Mouse (Mus musculus) lung, embryonic 14.5 days (tissue): ENCODE data around the gene Iqsec1. TPM values are rescaled to one million over a fixed set of nuclear protein-coding genes. Genes with fewer than 3 reads are reported as not detected.

Source experiments
- ATAC-seq: fragments of 200-750 bp; cut with Nextera tagmentation; 2 replicates; pipeline ENCODE4 v1.8.0; 2017; ENCODE audit warnings: mild to moderate bottlenecking, moderate TSS enrichment, moderate library complexity; ENCODE audit not compliant: insufficient read depth
- DNase-seq: peaks from one replicate; pipeline ENCODE4 v3.0.0-alpha.2; 2015
- H3K27ac ChIP-seq: fragments of 300-500 bp; sonication (generic); 2 replicates; pipeline ENCODE4 v1.5.1; 2014; ENCODE audit warnings: low read depth, mild to moderate bottlenecking, moderate library complexity
- H3K27me3 ChIP-seq: fragments of 300-500 bp; sonication (generic); 2 replicates; pipeline ENCODE4 v1.6.1; 2014; ENCODE audit warnings: low read length, control low read depth; ENCODE audit not compliant: insufficient read depth
- H3K36me3 ChIP-seq: fragments of 300-500 bp; sonication (generic); 2 replicates; pipeline ENCODE4 v1.6.1; 2014; ENCODE audit warnings: control low read depth; ENCODE audit not compliant: insufficient read depth
- H3K4me1 ChIP-seq: fragments of 300-500 bp; sonication (generic); 2 replicates; pipeline ENCODE4 v1.6.1; 2014; ENCODE audit warnings: antibody characterized with exemption, control low read depth; ENCODE audit not compliant: insufficient read depth
- H3K4me2 ChIP-seq: fragments of 300-500 bp; sonication (generic); 2 replicates; pipeline ENCODE4 v1.6.1; 2014; ENCODE audit warnings: mild to moderate bottlenecking
- H3K4me3 ChIP-seq: fragments of 300-500 bp; sonication (generic); 2 replicates; pipeline ENCODE4 v1.5.1; 2014; ENCODE audit warnings: low read depth, low read length
- H3K9ac ChIP-seq: fragments of 300-500 bp; sonication (generic); 2 replicates; pipeline ENCODE4 v1.6.1; 2014
- H3K9me3 ChIP-seq: fragments of 300-500 bp; sonication (generic); 2 replicates; pipeline ENCODE4 v1.6.1; 2016; ENCODE audit warnings: low read depth, low read length, control low read depth
- CTCF ChIP-seq: IDR thresholded peaks from 2 replicates; pipeline ENCODE4 v1.5.1; 2016; ENCODE audit warnings: antibody characterized with exemption, low read depth
- whole genome bisulfite sequencing: fragments of 180-500 bp; shearing (Covaris S2); extraction: QIAGEN DNeasy Blood & Tissue Kit; methylation state at CpG from one replicate; pipeline ENCODE4 v1.1.7; 2014; 5-methylcytosine and 5-hydroxymethylcytosine counted together
- polyA plus RNA-seq: library from polyadenylated mRNA; unstranded; fragments of >200 nt; fragmentation: Nextera tagmentation; extraction: Ambion mirVana; gene quantifications from 2 replicates; pipeline ENCODE4 v1.2.1, GENCODE M21; 2014

Gene Iqsec1
- polyA plus RNA-seq, 1 experiment from 2014 or later: 15.8 TPM

DNA sequence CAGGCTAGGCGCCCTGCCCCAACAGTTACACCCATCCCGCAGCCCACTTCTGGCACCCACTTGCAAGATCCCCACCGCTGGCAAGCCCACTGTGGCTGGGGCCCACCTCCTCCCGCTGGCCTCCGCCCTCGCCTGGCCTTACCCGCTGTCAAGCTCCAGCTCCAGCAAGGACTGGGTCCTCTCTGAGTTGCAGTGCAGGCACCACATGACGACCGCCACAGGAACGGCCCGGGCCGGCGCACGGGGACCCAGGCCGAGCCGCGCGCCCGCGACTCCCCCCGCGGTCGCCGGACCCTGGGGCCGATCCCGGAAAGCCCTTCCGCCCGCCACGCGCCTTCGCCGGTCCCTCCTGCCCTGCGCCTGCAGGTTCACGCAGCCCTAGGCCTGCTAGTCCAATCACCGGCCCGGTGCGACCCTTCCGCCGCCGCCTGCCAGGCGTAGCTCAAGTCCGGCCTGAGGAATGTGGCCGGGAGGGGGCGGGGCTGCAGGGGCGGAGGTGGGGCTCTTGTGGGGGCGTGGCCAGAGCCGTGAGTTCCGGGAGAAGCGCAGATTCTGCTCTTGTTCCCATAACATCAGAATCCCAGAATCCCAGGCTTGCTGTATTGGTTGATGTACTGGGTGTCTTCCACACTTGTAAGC lies 272.3 kb downstream of the Iqsec1 start:
- Histone ChIP-seq H3K27ac (peak overlapping the region; percentile 83), H3K9me3 (no peaks in the 10 kb centered on the region), H3K4me1 (peaks cover 49% of the 10 kb centered on the region), H3K36me3 (no peaks in the 10 kb centered on the region), H3K9ac (peak overlapping the region; percentile 82), H3K4me3 (peak overlapping the region; percentile 79), H3K4me2 (peak overlapping the region; percentile 73), H3K27me3 (no peaks in the 10 kb centered on the region)
- under 1% methylated on average over 49 of the region's 49 CpGs for WGBS
- peak; percentile 27 for TF ChIP-seq CTCF
- DNase-seq (peak; percentile 88), ATAC-seq (peak; percentile 87)

- TF ChIP-seq CTCF: no peak
- ATAC-seq: no peak
- Histone ChIP-seq H3K4me2 (peak overlapping the region; percentile 73), H3K27me3 (no peaks in the 10 kb centered on the region), H3K4me1 (peaks cover 57% of the 10 kb centered on the region), H3K27ac (peak overlapping the region; percentile 83), H3K4me3 (peak overlapping the region; percentile 79), H3K9me3 (no peaks in the 10 kb centered on the region), H3K36me3 (no peaks in the 10 kb centered on the region), H3K9ac (peak overlapping the region; percentile 82)
- WGBS: 35% methylated on average over 4 of the region's 4 CpGs
- no peak for DNase-seq
Measured at GRCm38 (mm10) chr6:90715245-90715905, 273.1 kb downstream of the Iqsec1 start.

GRCm38 (mm10) chr6:90713650-90714049 lies 274.8 kb downstream of the Iqsec1 start:
- Histone ChIP-seq H3K27ac (peak overlapping the region; percentile 37), H3K9me3 (no peaks in the 10 kb centered on the region)
- 27% methylated on average over 3 of the region's 3 CpGs for WGBS

GRCm38 (mm10) chr6:90712486-90713480 lies 275.7 kb downstream of the Iqsec1 start:
- Histone ChIP-seq H3K27me3 (no peaks in the 10 kb centered on the region), H3K27ac (peak overlapping the region; percentile 37), H3K4me3 (no peak overlapping the region), H3K9me3 (no peaks in the 10 kb centered on the region), H3K9ac (no peak overlapping the region), H3K36me3 (no peaks in the 10 kb centered on the region), H3K4me2 (peak overlapping the region; percentile 8), H3K4me1 (peaks cover 57% of the 10 kb centered on the region)
- no peak for TF ChIP-seq CTCF
- WGBS: 47% methylated on average over 8 of the region's 8 CpGs
- DNase-seq: peak; percentile 79
- peak; percentile 23; the same call in 1 of the 2 replicates for ATAC-seq

More at GRCm38 (mm10) chr6:90713650-90714049, 274.8 kb downstream of the Iqsec1 start:
- TF ChIP-seq CTCF: no peak
- Histone ChIP-seq H3K27me3 (no peaks in the 10 kb centered on the region), H3K9ac (no peak overlapping the region), H3K36me3 (no peaks in the 10 kb centered on the region), H3K4me2 (peak overlapping the region; percentile 8), H3K4me1 (peaks cover 57% of the 10 kb centered on the region), H3K4me3 (no peak overlapping the region)
- ATAC-seq: no peak
- DNase-seq: no peak

DNA sequence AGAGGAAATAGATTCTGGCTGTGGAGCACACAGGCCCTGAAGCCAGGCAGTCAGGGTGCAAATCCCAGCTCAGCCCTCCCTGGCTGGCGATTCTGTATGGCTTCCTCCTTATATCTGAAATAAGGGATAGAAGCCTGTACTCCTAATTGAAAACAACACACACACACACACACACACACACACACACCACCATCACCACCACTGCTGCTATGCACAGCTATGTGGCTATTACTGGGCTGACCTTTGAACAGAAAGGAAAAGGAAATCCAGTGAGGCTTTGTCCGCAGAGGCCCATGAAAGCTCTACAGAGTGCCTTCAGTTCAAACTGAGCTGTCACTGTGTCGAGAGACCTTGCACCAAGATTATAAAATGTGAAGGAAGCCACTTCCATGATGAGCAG lies 276.4 kb downstream of the Iqsec1 start:
- Histone ChIP-seq H3K27ac (peak overlapping the region; percentile 37), H3K4me2 (peak overlapping the region; percentile 8; the same call in 1 of the 2 replicates), H3K27me3 (no peaks in the 10 kb centered on the region), H3K36me3 (no peaks in the 10 kb centered on the region), H3K9ac (no peak overlapping the region), H3K4me1 (peaks cover 54% of the 10 kb centered on the region), H3K9me3 (no peaks in the 10 kb centered on the region), H3K4me3 (no peak overlapping the region)
- no peak for DNase-seq
- TF ChIP-seq CTCF: no peak
- no peak for ATAC-seq
- WGBS: 60% methylated on average over 3 of the region's 3 CpGs

DNA sequence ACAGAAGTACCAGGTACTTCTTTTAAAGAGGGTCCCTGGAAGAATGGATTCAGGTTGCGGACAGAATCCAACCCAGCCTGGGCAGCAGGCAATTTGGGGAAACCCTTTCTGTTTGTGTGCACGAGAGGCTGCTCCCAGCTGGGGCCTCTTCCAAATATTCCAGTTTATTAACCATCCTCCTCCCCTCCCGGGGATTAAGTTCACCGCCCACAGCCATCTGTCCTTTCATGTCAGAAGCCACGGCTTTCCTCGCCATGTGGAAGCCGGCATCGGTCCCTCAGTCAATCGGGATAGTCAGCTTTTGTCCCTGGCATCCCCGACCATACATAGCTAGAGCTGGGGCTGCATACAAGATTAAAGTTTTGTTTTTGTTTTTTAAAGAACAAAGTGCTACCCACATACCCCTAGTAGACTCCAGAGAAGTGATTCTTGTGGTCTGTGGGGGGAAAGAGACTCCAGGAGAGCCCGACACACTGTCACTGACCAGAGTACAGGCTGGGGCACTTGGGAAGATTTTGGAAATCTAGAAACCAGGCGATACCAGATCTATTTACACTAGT lies 276.9 kb downstream of the Iqsec1 start:
- Histone ChIP-seq H3K4me1 (peaks cover 50% of the 10 kb centered on the region), H3K4me3 (no peak overlapping the region), H3K9ac (peak overlapping the region; percentile 40; the same call in 1 of the 2 replicates), H3K36me3 (no peaks in the 10 kb centered on the region), H3K27me3 (no peaks in the 10 kb centered on the region), H3K27ac (peak overlapping the region; percentile 37), H3K4me2 (peak overlapping the region; percentile 1; the same call in 1 of the 2 replicates), H3K9me3 (no peaks in the 10 kb centered on the region)
- ATAC-seq (no peak), DNase-seq (peak; percentile 42)
- TF ChIP-seq CTCF: no peak
- WGBS: 43% methylated on average over 12 of the region's 12 CpGs
